Mouse (Mus musculus): Measurements from ENCODE around the gene Suclg2. TPM values are rescaled to one million over a fixed set of nuclear protein-coding genes. Genes with fewer than 3 reads are reported as not detected.

Suclg2 gene
- polyA plus RNA-seq, 1 experiment: 1.0 TPM

DNA sequence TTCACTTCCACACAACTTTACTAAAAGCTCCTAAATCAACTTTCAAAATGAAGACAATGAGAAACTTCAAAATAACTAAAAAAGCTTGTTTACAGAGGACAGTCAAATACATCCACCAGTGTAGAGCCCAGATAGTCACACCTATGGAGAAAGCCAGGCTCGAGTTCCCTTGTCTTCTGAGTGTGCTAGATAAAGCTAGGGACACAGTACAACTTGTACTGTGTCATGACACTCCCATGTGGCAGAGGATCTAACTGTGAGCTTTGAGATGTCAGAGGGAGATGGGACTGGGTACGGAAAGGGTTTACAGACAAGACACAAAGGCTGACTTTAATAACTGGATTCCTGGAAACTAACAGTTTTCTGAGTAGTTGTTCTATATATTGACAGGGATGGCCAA lies 122.7 kb downstream of the Suclg2 start:
- Histone ChIP-seq H3K4me1 (ENCODE audit: control insufficient read depth) (no peaks in the 10 kb centered on the region), H3K4me3 (replicated peaks) (no peak overlapping the region), H3K9me3 (ENCODE audit: control insufficient read depth, low read length) (no peaks in the 10 kb centered on the region), H3K27me3 (ENCODE audit: control insufficient read depth) (no peaks in the 10 kb centered on the region), H3K36me3 (ENCODE audit: control insufficient read depth) (peaks cover 15% of the 10 kb centered on the region)
- TF ChIP-seq TAL1 (IDR thresholded peaks at IDR 0.05; ENCODE audit: low read length) (no peak), GATA1 (IDR thresholded peaks at IDR 0.05; ENCODE audit: low read length) (no peak)

DNA sequence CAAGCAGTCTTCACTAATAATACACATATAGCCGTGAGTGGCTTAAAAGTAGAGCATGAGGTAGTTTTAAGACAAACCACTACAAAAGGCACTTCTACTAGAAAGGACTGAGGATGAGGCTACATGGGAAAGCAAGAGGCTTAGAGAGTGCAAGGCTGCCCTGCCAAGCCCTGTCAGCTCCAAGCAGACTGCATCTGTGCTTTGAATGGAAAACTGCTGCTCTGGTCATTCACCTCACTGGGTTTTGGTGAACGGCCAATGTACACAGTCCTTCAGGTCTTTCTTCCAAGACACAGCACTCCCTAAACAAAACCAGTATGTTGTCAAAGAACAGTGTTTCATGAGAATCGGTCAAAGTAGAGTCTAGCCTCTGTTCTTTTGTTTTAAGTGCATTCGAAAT lies 124.4 kb downstream of the Suclg2 start:
- Histone ChIP-seq H3K36me3 (ENCODE audit: control insufficient read depth) (peaks cover 15% of the 10 kb centered on the region), H3K9me3 (ENCODE audit: control insufficient read depth, low read length) (no peaks in the 10 kb centered on the region), H3K4me1 (ENCODE audit: control insufficient read depth) (no peaks in the 10 kb centered on the region), H3K27me3 (ENCODE audit: control insufficient read depth) (no peaks in the 10 kb centered on the region), H3K4me3 (replicated peaks) (no peak overlapping the region)
- TF ChIP-seq TAL1 (IDR thresholded peaks at IDR 0.05; ENCODE audit: low read length): no peak
- TF ChIP-seq GATA1 (IDR thresholded peaks at IDR 0.05; ENCODE audit: low read length): no peak

DNA sequence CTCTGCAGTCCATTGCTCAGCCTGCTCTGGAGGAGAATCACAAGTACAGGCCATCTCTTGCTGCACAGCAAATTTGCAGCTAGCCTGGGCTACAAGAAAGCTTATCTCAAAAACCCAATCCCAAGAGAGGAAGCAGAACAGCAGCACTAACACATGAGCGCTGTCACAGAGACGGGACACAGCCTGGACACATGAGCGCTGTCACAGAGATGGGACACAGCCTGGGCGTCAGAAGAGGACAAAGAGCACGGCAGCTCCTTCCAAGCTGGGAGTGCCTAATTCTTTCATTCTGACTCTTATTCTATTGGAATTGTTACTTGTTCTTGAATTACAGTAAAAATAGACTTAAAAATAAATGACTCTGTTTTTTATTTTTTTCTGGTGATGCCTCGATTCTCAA lies 126.2 kb downstream of the Suclg2 start:
- TF ChIP-seq GATA1 (IDR thresholded peaks at IDR 0.05; ENCODE audit: low read length): no peak
- TF ChIP-seq TAL1 (IDR thresholded peaks at IDR 0.05; ENCODE audit: low read length): no peak
- Histone ChIP-seq H3K9me3 (ENCODE audit: control insufficient read depth, low read length) (no peaks in the 10 kb centered on the region), H3K36me3 (ENCODE audit: control insufficient read depth) (peaks cover 15% of the 10 kb centered on the region), H3K4me3 (replicated peaks) (no peak overlapping the region), H3K27me3 (ENCODE audit: control insufficient read depth) (no peaks in the 10 kb centered on the region), H3K4me1 (ENCODE audit: control insufficient read depth) (no peaks in the 10 kb centered on the region)

DNA sequence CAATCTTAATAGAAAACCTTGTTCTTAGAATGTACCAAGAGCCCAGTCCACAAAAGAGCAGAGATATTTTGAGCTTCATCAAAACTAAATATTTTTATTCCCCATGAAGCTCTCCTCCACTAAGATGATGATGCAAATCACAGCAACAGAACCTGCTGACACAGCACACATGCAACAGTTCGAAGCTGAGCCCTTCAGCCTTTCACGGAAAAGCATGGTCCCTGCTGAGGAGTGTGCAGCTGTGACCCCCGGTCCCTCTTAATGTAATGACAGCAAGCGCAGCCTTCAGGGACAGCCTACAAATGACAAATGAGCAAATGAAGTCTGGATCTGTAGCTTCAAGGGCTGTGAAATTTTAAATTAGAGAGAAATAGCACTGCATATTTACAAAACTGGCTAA lies 128.1 kb downstream of the Suclg2 start:
- no peak for TF ChIP-seq TAL1 (IDR thresholded peaks at IDR 0.05; ENCODE audit: low read length)
- no peak for TF ChIP-seq GATA1 (IDR thresholded peaks at IDR 0.05; ENCODE audit: low read length)

DNA sequence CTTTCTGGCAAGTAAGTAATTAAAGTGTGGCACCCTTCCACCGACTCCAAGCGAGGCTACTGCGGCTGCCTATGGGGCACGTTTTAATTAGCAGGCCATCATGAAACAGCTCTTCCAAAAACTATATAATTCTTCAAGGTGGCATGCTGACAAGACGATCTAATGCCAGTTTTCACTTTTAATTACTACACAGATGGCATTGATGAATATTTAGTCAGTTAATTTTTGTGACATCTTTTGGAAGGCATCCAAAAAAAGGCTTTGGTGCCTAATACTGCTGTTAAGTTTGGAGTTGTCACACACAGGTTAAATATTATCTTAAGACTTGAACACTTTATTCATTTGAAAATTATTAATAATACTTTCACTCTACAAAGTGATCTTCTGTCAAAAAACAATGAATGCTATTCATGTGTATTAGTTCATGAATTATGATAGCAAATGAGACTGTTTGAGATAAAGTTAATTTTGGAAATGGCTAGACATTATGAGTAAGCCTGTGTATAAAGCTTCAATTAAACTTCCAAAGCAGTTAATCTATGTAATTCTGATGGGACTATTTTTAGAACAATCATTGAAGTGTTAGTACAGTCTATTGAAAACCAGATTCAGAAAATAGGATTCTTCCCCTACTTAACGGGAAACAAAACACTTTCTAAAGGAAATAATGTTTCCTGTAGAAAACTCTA lies 131.3 kb downstream of the Suclg2 start:
- Histone ChIP-seq H3K36me3 (ENCODE audit: control insufficient read depth) (peaks cover 12% of the 10 kb centered on the region; the same call in 1 of the 2 replicates), H3K9me3 (ENCODE audit: control insufficient read depth, low read length) (no peaks in the 10 kb centered on the region; the same call in 1 of the 2 replicates), H3K4me3 (replicated peaks) (no peak overlapping the region), H3K4me1 (ENCODE audit: control insufficient read depth) (no peaks in the 10 kb centered on the region), H3K27me3 (ENCODE audit: control insufficient read depth) (no peaks in the 10 kb centered on the region)
- TF ChIP-seq TAL1 (IDR thresholded peaks at IDR 0.05; ENCODE audit: low read length) (no peak), GATA1 (IDR thresholded peaks at IDR 0.05; ENCODE audit: low read length) (no peak)

More for the DNA sequence above, 128.1 kb downstream of the Suclg2 start:
- Histone ChIP-seq H3K36me3 (ENCODE audit: control insufficient read depth) (peaks cover 19% of the 10 kb centered on the region), H3K27me3 (ENCODE audit: control insufficient read depth) (no peaks in the 10 kb centered on the region), H3K4me3 (replicated peaks) (no peak overlapping the region), H3K9me3 (ENCODE audit: control insufficient read depth, low read length) (no peaks in the 10 kb centered on the region), H3K4me1 (ENCODE audit: control insufficient read depth) (no peaks in the 10 kb centered on the region)

DNA sequence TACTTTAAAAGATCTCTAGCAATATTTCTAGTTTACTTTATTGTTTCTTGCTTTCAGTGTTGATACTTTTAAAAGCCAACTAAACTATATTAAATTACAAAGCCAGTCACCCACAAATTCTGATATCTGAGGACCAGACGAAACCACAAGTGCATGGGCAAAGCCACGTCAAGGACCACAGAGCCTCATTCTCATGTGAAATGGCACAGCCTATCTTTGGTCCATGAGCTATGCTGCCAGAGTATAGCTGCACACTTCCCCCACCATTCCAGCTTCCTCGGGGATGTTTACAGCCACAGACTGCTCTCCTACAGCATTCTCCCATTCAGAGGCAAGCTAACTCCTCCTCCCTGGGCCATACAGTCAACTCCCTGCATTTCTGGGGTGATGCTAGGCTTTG lies 136.7 kb downstream of the Suclg2 start:
- Histone ChIP-seq H3K4me1 (ENCODE audit: control insufficient read depth) (no peaks in the 10 kb centered on the region), H3K27me3 (ENCODE audit: control insufficient read depth) (no peaks in the 10 kb centered on the region)
- TF ChIP-seq GATA1 (IDR thresholded peaks at IDR 0.05; ENCODE audit: low read length) (no peak), TAL1 (IDR thresholded peaks at IDR 0.05; ENCODE audit: low read length) (no peak)

DNA sequence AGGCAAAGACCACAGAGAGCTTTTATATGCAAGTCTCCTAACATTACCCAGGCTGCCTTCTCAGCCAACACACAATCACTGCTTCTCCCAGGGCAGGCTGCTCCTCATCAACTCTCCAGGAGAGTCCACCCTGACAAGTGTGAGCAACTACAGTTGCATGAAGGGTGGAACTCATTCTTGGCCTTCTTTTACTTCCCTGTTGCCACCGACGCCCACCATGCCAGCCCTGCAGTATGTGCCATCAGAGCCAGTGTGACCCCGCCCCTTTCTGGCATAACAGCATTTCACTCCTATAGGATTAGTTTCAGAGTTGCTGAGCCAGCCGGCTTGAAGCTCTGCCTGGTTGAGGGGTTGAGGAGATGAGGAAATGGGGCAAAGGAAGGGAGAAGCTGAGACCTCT lies 138.8 kb downstream of the Suclg2 start:
- H3K4me1 ChIP-seq (ENCODE audit: control insufficient read depth): no peaks in the 10 kb centered on the region
- peaks cover 21% of the 10 kb centered on the region for H3K36me3 ChIP-seq (ENCODE audit: control insufficient read depth)
- H3K27me3 ChIP-seq (ENCODE audit: control insufficient read depth): no peaks in the 10 kb centered on the region

More for the DNA sequence above, 136.7 kb downstream of the Suclg2 start:
- peaks cover 23% of the 10 kb centered on the region for H3K36me3 ChIP-seq (ENCODE audit: control insufficient read depth)
- H3K9me3 ChIP-seq (ENCODE audit: control insufficient read depth, low read length): no peaks in the 10 kb centered on the region; the same call in 1 of the 2 replicates
- no peak overlapping the region for H3K4me3 ChIP-seq (replicated peaks)

DNA sequence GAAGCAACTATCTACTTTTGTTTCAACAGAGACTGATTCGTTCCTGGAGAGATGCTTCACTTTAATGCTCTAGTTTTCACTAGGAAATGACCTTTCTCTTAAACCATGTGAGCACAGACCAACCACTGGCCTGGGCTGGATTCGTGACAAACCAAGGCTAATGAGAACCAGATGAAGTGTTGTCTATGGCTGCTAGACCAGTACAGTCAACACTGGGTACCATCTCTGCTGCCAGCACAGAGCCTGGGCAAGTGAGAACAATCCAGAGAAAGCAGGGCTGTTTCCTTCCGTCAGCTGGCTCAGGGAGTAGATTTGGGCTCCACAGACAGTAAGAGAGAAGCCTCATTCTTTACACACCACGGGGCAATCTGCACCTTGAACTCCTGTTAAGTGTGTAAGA lies 143.1 kb downstream of the Suclg2 start:
- H3K27me3 ChIP-seq (ENCODE audit: control insufficient read depth): no peaks in the 10 kb centered on the region
- H3K9me3 ChIP-seq (ENCODE audit: control insufficient read depth, low read length): no peaks in the 10 kb centered on the region
- H3K36me3 ChIP-seq (ENCODE audit: control insufficient read depth): peaks cover 17% of the 10 kb centered on the region
- no peak overlapping the region for H3K4me3 ChIP-seq (replicated peaks)
- no peaks in the 10 kb centered on the region for H3K4me1 ChIP-seq (ENCODE audit: control insufficient read depth)
- TF ChIP-seq TAL1 (IDR thresholded peaks at IDR 0.05; ENCODE audit: low read length): no peak
- TF ChIP-seq GATA1 (IDR thresholded peaks at IDR 0.05; ENCODE audit: low read length): no peak

More for the DNA sequence above, 138.8 kb downstream of the Suclg2 start:
- TF ChIP-seq GATA1 (IDR thresholded peaks at IDR 0.05; ENCODE audit: low read length) (no peak), TAL1 (IDR thresholded peaks at IDR 0.05; ENCODE audit: low read length) (no peak)
- Histone ChIP-seq H3K4me3 (replicated peaks) (no peak overlapping the region), H3K9me3 (ENCODE audit: control insufficient read depth, low read length) (no peaks in the 10 kb centered on the region; the same call in 1 of the 2 replicates)

DNA sequence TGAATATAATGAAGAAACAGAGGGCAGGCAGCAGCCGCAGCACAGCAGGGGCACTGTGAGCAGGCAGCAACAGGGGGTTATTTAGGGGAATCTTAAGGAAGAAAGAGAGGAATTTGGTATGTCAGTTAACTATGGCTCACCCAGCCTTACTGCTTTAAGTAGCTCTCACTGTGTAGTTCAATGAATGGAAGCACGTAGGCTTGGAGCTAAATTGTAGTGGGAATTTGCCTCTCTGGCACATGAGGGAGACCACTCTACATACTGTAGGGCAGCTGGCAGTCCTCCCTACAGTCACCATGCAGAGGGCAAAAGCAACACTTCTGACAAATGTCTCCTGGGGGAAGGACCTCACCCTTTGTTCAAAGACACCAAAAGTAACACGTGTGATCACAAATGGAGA lies 143.7 kb downstream of the Suclg2 start:
- TF ChIP-seq TAL1 (IDR thresholded peaks at IDR 0.05; ENCODE audit: low read length): no peak
- peaks cover 17% of the 10 kb centered on the region for H3K36me3 ChIP-seq (ENCODE audit: control insufficient read depth)

DNA sequence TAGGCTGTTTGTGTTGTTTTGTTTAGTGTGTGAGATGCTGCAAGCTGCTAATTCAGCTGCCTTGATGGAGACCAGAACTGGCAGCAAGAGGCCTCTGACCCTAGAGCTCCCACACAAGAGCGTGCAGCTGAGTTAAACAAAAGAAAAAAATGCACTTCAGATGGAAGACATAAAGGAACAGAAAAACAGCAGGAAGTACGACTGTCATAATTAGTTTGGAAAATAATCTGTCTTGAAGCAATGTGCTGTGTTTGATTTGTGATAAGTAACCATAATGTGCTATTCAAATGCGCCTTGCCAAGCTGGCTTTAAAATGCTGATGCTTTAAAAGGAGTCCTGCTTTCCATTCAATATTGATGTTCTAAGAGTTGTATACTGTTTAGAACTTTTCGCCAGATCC lies 144.2 kb downstream of the Suclg2 start:
- Histone ChIP-seq H3K9me3 (ENCODE audit: control insufficient read depth, low read length) (no peaks in the 10 kb centered on the region), H3K27me3 (ENCODE audit: control insufficient read depth) (no peaks in the 10 kb centered on the region), H3K36me3 (ENCODE audit: control insufficient read depth) (peaks cover 17% of the 10 kb centered on the region), H3K4me1 (ENCODE audit: control insufficient read depth) (no peaks in the 10 kb centered on the region), H3K4me3 (replicated peaks) (no peak overlapping the region)
- TF ChIP-seq GATA1 (IDR thresholded peaks at IDR 0.05; ENCODE audit: low read length) (no peak), TAL1 (IDR thresholded peaks at IDR 0.05; ENCODE audit: low read length) (no peak)

More for the DNA sequence above, 143.7 kb downstream of the Suclg2 start:
- Histone ChIP-seq H3K27me3 (ENCODE audit: control insufficient read depth) (no peaks in the 10 kb centered on the region), H3K4me1 (ENCODE audit: control insufficient read depth) (no peaks in the 10 kb centered on the region), H3K4me3 (replicated peaks) (no peak overlapping the region), H3K9me3 (ENCODE audit: control insufficient read depth, low read length) (no peaks in the 10 kb centered on the region)

All from erythroblast, embryonic 14.5 days (primary cell).